Mouse (Mus musculus): ENCODE data around the gene Slc39a5. TPM values are rescaled to one million over a fixed set of nuclear protein-coding genes. Genes with fewer than 3 reads are reported as not detected.

Slc39a5 gene
- polyA plus RNA-seq, 1 experiment from 2014 or later, result not detected

- Histone ChIP-seq H3K4me1 (no peaks in the 10 kb centered on the region), H3K9me3 (no peaks in the 10 kb centered on the region), H3K9ac (replicated peaks) (no peak overlapping the region), H3K36me3 (peaks cover 55% of the 10 kb centered on the region), H3K4me3 (no peak overlapping the region), H3K4me2 (replicated peaks) (no peak overlapping the region), H3K27me3 (no peaks in the 10 kb centered on the region), H3K27ac (replicated peaks) (no peak overlapping the region)
- no peak for ATAC-seq (ENCODE audit: low FRiP score, low read depth)
- 91% methylated on average over 4 of the region's 4 CpGs for WGBS
These were observed 28.4 kb upstream of the Slc39a5 start for GRCm38 (mm10) chr10:128429454-128429853.

DNA sequence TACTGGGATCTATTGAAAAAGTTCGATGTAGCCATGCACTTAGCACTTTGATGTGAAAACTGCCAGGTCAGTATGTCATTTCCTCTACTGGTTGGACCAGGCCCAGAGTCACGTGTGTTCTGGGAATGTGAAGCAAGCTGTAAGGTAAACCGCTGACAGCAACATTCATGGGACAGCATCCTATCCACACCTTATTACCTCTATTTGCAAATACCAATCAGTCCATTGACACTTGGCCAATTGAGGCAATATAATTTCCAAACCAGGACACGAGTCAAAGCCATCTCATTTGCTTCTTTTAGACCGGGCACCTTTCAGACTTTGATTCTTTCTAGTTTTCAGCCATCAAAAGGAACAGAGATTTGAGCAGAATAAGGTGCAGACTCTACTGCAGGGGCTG is 28.0 kb upstream of the Slc39a5 start:
- Histone ChIP-seq H3K36me3 (peaks cover 55% of the 10 kb centered on the region), H3K4me2 (replicated peaks) (no peak overlapping the region), H3K4me1 (no peaks in the 10 kb centered on the region), H3K9me3 (no peaks in the 10 kb centered on the region), H3K9ac (replicated peaks) (no peak overlapping the region), H3K27ac (replicated peaks) (no peak overlapping the region), H3K27me3 (no peaks in the 10 kb centered on the region), H3K4me3 (no peak overlapping the region)
- ATAC-seq (ENCODE audit: low FRiP score, low read depth), result no peak
- 93% methylated on average over 5 of the region's 5 CpGs for WGBS

GRCm38 (mm10) chr10:128425260-128425659 is 24.2 kb upstream of the Slc39a5 start:
- Histone ChIP-seq H3K4me3 (no peak overlapping the region), H3K4me2 (replicated peaks) (no peak overlapping the region), H3K9me3 (no peaks in the 10 kb centered on the region), H3K4me1 (no peaks in the 10 kb centered on the region), H3K27me3 (no peaks in the 10 kb centered on the region), H3K27ac (replicated peaks) (no peak overlapping the region), H3K36me3 (peaks cover 71% of the 10 kb centered on the region), H3K9ac (replicated peaks) (no peak overlapping the region)
- ATAC-seq (ENCODE audit: low FRiP score, low read depth), result no peak
- 88% methylated on average over 3 of the region's 3 CpGs for WGBS

- Histone ChIP-seq H3K36me3 (peaks cover 70% of the 10 kb centered on the region), H3K27me3 (no peaks in the 10 kb centered on the region), H3K27ac (replicated peaks) (no peak overlapping the region), H3K9ac (replicated peaks) (no peak overlapping the region), H3K4me2 (replicated peaks) (no peak overlapping the region), H3K9me3 (no peaks in the 10 kb centered on the region), H3K4me3 (no peak overlapping the region), H3K4me1 (no peaks in the 10 kb centered on the region)
- no peak for ATAC-seq (ENCODE audit: low FRiP score, low read depth)
- WGBS, result 83% methylated on average over 6 of the region's 7 CpGs
These were observed 23.6 kb upstream of the Slc39a5 start for GRCm38 (mm10) chr10:128424604-128425003.

DNA sequence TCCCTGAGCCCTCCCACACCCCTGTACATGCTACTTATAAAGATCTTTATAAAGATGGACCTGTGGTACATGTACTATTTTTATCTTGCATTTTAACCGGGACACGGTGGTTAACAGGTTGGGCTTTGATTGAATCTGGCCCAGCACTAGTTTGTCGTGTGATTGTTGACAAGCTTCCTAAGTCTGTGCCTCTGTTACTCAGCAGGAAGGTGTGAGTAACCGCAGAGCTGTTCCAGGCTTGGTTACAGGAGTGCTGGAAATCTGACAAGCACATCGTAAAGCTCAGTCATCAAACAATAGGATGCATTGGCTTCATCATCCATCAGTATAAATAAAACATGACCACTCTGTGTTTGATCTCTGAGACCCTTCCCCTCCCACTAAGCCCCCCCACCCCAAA is 21.4 kb upstream of the Slc39a5 start:
- no peak for ATAC-seq (ENCODE audit: low FRiP score, low read depth)
- no peak overlapping the region for H3K4me2 ChIP-seq (replicated peaks)
- 87% methylated on average over 5 of the region's 5 CpGs for WGBS
- no peaks in the 10 kb centered on the region for H3K4me1 ChIP-seq
- no peak overlapping the region for H3K4me3 ChIP-seq
- H3K9me3 ChIP-seq, result no peaks in the 10 kb centered on the region
- no peak overlapping the region for H3K27ac ChIP-seq (replicated peaks)
- H3K27me3 ChIP-seq, result no peaks in the 10 kb centered on the region
- no peak overlapping the region for H3K9ac ChIP-seq (replicated peaks)
- peaks cover 73% of the 10 kb centered on the region for H3K36me3 ChIP-seq

GRCm38 (mm10) chr10:128414848-128415247 is 13.8 kb upstream of the Slc39a5 start:
- H3K4me3 ChIP-seq, result no peak overlapping the region
- no peak overlapping the region for H3K4me2 ChIP-seq (replicated peaks)
- no peak overlapping the region for H3K9ac ChIP-seq (replicated peaks)
- H3K4me1 ChIP-seq, result peaks cover 31% of the 10 kb centered on the region
- no peak for ATAC-seq (ENCODE audit: low FRiP score, low read depth)
- no peaks in the 10 kb centered on the region for H3K27me3 ChIP-seq
- no peak overlapping the region for H3K27ac ChIP-seq (replicated peaks)
- no peaks in the 10 kb centered on the region for H3K9me3 ChIP-seq
- peaks cover 52% of the 10 kb centered on the region for H3K36me3 ChIP-seq
- 94% methylated on average over 5 of the region's 5 CpGs for WGBS

GRCm38 (mm10) chr10:128413076-128413475 is 12.0 kb upstream of the Slc39a5 start:
- Histone ChIP-seq H3K9me3 (no peaks in the 10 kb centered on the region), H3K4me2 (replicated peaks) (peak overlapping the region; percentile 81), H3K27me3 (no peaks in the 10 kb centered on the region), H3K9ac (replicated peaks) (peak overlapping the region; percentile 94; the same call in 1 of the 2 replicates), H3K4me3 (peak overlapping the region; percentile 96; the same call in 1 of the 2 replicates), H3K36me3 (peaks cover 37% of the 10 kb centered on the region), H3K4me1 (peaks cover 40% of the 10 kb centered on the region), H3K27ac (replicated peaks) (no peak overlapping the region)
- WGBS, result 76% methylated on average over 1 of the region's 1 CpGs
- ATAC-seq (ENCODE audit: low FRiP score, low read depth), result no peak

DNA sequence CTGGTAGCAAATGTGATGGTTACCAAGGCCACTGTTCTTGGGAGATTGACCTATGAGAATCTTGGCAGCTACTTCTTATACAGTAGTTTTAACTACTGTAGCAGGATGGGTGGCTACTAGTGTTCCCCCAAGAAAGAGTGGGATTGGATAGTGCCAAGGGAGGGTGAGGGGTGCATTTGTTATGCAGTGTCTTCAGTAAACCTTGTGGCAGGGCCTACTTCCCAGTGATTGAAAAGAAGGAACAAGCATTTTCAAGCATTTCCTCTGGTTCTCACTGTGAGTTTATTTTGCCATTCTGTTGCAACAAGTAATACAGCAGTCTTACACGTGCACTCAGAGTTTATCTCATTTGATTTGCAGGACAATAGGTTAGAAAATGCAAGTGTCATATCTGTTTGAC is 11.5 kb upstream of the Slc39a5 start:
- peak overlapping the region; percentile 96 for H3K4me3 ChIP-seq
- peak overlapping the region; percentile 81 for H3K4me2 ChIP-seq (replicated peaks)
- 58% methylated on average over 1 of the region's 1 CpGs for WGBS
- peak overlapping the region; percentile 94 for H3K9ac ChIP-seq (replicated peaks)
- no peak overlapping the region for H3K27ac ChIP-seq (replicated peaks)
- peaks cover 41% of the 10 kb centered on the region for H3K4me1 ChIP-seq
- H3K9me3 ChIP-seq, result no peaks in the 10 kb centered on the region
- H3K36me3 ChIP-seq, result peaks cover 37% of the 10 kb centered on the region
- no peak for ATAC-seq (ENCODE audit: low FRiP score, low read depth)
- H3K27me3 ChIP-seq, result no peaks in the 10 kb centered on the region

DNA sequence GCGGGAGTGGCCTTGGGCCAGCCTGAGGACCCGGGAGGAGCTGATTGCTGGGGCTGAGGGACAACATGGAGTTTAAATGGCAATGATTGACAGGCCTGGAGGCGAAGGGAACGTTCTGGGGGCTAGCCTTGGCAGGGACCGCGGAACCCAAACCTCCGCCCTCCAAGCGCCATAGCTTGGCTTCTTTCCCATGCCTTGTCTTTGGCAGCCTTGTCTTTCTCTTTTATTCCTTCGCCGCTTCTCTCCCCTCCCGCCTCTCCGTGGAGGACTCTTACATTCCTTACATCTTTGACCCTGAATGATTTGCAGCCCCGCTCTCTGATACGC is 11.0 kb upstream of the Slc39a5 start:
- ATAC-seq (ENCODE audit: low FRiP score, low read depth), result no peak
- peak overlapping the region; percentile 94 for H3K9ac ChIP-seq (replicated peaks)
- peaks cover 37% of the 10 kb centered on the region for H3K36me3 ChIP-seq
- WGBS, result 0% methylated on average over 14 of the region's 14 CpGs
- no peaks in the 10 kb centered on the region for H3K27me3 ChIP-seq
- peak overlapping the region; percentile 95 for H3K27ac ChIP-seq (replicated peaks)
- H3K9me3 ChIP-seq, result no peaks in the 10 kb centered on the region
- peak overlapping the region; percentile 81 for H3K4me2 ChIP-seq (replicated peaks)
- H3K4me1 ChIP-seq, result peaks cover 41% of the 10 kb centered on the region
- peak overlapping the region; percentile 96 for H3K4me3 ChIP-seq

DNA sequence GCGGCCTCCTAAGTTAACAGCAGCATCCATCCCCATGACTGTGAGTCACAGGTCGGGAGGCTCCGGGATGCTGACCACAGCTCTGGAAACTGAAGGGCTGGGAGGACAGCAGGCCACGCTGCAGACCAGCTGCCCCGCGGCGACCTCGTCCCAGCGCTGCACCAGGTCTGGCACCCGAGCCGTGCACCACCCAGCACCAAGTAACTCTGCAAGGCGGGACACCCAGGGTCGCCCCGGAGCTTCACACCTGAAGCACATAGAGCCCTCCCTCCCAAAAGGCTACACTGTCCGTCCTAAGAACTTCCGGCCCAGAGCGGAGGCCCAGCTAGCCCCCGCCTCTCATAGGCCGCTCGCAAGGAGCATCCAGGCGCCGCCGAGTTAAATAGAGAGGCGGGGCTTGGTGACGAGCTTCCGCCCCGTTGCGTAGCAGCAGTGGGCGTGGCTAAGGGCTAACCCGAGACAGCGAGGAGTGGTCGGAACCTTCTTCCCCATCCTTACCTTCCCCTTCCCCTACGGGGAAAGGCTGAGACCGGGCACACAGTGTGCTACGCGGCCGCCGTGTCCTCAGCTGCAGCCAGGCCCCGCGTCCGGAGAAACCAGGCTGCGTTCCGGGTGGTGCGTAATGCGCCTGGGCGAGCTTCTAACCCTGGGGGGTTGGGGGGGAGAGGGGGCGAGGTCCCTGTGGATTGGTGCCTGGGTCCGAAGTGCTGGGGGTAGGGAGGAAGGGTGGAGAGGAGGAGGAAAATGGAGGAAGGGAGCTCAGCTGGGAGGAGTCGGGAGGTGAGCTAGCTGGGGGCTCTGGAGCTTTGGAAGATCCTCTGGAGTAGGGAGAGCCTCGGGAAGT is 10.4 kb upstream of the Slc39a5 start, which contains the start of the genes Nabp2 and Rnf41:
Gene Nabp2, minus strand, starts transcription at position 282 of the 844 bp plus-strand sequence.
Gene Rnf41, plus strand, starts transcription at position 447 of the 844 bp plus-strand sequence.
- H3K36me3 ChIP-seq, result peaks cover 37% of the 10 kb centered on the region
- under 1% methylated on average over 50 of the region's 50 CpGs for WGBS
- ATAC-seq (ENCODE audit: low FRiP score, low read depth), result peak; percentile 92

DNA sequence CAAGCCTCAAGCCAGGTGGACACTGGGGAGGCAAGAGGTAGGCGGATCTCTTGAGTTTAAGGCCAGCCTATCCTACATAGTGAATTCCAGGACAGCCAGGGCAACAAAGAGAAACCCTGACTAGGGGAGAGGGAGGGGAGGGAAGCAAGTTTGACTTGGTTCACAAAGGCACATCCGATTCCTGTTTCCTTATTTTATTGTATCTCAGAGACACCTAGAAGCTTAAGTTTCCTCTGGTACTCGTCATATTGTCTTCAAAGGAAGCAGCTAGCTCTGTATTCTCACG is 9.5 kb upstream of the Slc39a5 start:
- Histone ChIP-seq H3K27ac (replicated peaks) (0 out of 2 replicates have a peak overlapping the region, but pooled peaks have one; percentile 39), H3K36me3 (peaks cover 38% of the 10 kb centered on the region), H3K4me2 (replicated peaks) (peak overlapping the region; percentile 81), H3K4me3 (peak overlapping the region; percentile 96), H3K9ac (replicated peaks) (peak overlapping the region; percentile 94; the same call in 1 of the 2 replicates), H3K27me3 (no peaks in the 10 kb centered on the region), H3K4me1 (peaks cover 41% of the 10 kb centered on the region), H3K9me3 (no peaks in the 10 kb centered on the region)
- WGBS, result 15% methylated on average over 4 of the region's 4 CpGs
- ATAC-seq (ENCODE audit: low FRiP score, low read depth), result no peak

More for the DNA sequence above, 10.4 kb upstream of the Slc39a5 start, which contains the start of the genes Nabp2 and Rnf41:
- Histone ChIP-seq H3K9me3 (no peaks in the 10 kb centered on the region), H3K27me3 (no peaks in the 10 kb centered on the region), H3K27ac (replicated peaks) (peak within 1 kb of the TSS; percentile 95), H3K4me3 (peak within 1 kb of the TSS; percentile 96), H3K4me1 (peaks cover 41% of the 10 kb centered on the region), H3K4me2 (replicated peaks) (peak within 1 kb of the TSS; percentile 81), H3K9ac (replicated peaks) (peak within 1 kb of the TSS; percentile 94)

GRCm38 (mm10) chr10:128409692-128410559 is 8.9 kb upstream of the Slc39a5 start:
- H3K9me3 ChIP-seq, result no peaks in the 10 kb centered on the region
- peak overlapping the region; percentile 81 for H3K4me2 ChIP-seq (replicated peaks)
- peak overlapping the region; percentile 96 for H3K4me3 ChIP-seq
- peak; percentile 86 for ATAC-seq (ENCODE audit: low FRiP score, low read depth)
- peaks cover 41% of the 10 kb centered on the region for H3K4me1 ChIP-seq
- no peaks in the 10 kb centered on the region for H3K27me3 ChIP-seq
- peaks cover 35% of the 10 kb centered on the region for H3K36me3 ChIP-seq
- H3K27ac ChIP-seq (replicated peaks), result peak overlapping the region; percentile 83
- H3K9ac ChIP-seq (replicated peaks), result peak overlapping the region; percentile 94
- 5% methylated on average over 36 of the region's 36 CpGs for WGBS

All from midbrain, embryonic 12.5 days (tissue).